Mouse (Mus musculus): ENCODE data around the gene Atg14.

- TF ChIP-seq CTCF (IDR thresholded peaks at IDR 0.05; ENCODE audit: low read depth): no peak
- no peak for TF ChIP-seq EP300 (IDR thresholded peaks at IDR 0.05; ENCODE audit: low read depth)
Observed at GRCm38 (mm10) chr14:47497166-47497565, 73.3 kb downstream of the Atg14 start.
